Mouse (Mus musculus) liver, embryonic 11.5 days (tissue): ENCODE data around the gene Prkar2b. TPM values are rescaled to one million over a fixed set of nuclear protein-coding genes. Genes with fewer than 3 reads are reported as not detected.

ENCODE experiments used
- ATAC-seq: fragments of 200-750 bp; cut with Nextera tagmentation; replicated peaks from 2 replicates; pipeline ENCODE4 v1.8.0; 2017; ENCODE audit warnings: moderate number of reproducible peaks, mild to moderate bottlenecking, moderate TSS enrichment, moderate library complexity; ENCODE audit not compliant: low FRiP score
- DNase-seq: peaks from one replicate; pipeline ENCODE4 v3.0.0-alpha.2; 2017; ENCODE audit warnings: low spot score
- H3K27ac ChIP-seq: fragments of 300-500 bp; sonication (generic); 2 replicates; pipeline ENCODE4 v1.5.1; 2014; ENCODE audit warnings: mild to moderate bottlenecking, low read depth, low read length, control low read depth
- H3K27me3 ChIP-seq: fragments of 300-500 bp; sonication (generic); replicated peaks from 2 replicates; pipeline ENCODE4 v1.6.1; 2014; ENCODE audit warnings: low read length, mixed read lengths; ENCODE audit not compliant: control insufficient read depth, insufficient read depth
- H3K36me3 ChIP-seq: fragments of 300-500 bp; sonication (generic); 2 replicates; pipeline ENCODE4 v1.6.1; 2014; ENCODE audit warnings: mild to moderate bottlenecking, low read length, moderate library complexity, mixed read lengths; ENCODE audit not compliant: control insufficient read depth, insufficient read depth
- H3K4me1 ChIP-seq: fragments of 300-500 bp; sonication (generic); replicated peaks from 2 replicates; pipeline ENCODE4 v1.6.1; 2014; ENCODE audit warnings: low read length, mixed read lengths; ENCODE audit not compliant: control insufficient read depth, insufficient read depth
- H3K4me2 ChIP-seq: fragments of 300-500 bp; sonication (generic); 2 replicates; pipeline ENCODE4 v1.6.1; 2014; ENCODE audit warnings: mild to moderate bottlenecking, control low read depth, moderate library complexity
- H3K4me3 ChIP-seq: fragments of 300-500 bp; sonication (generic); 2 replicates; pipeline ENCODE4 v1.5.1; 2014; ENCODE audit warnings: low read depth, low read length, control low read depth
- H3K9ac ChIP-seq: fragments of 300-500 bp; sonication (generic); 2 replicates; pipeline ENCODE4 v1.6.1; 2014; ENCODE audit warnings: low read depth, low read length, control low read depth
- H3K9me3 ChIP-seq: fragments of 300-500 bp; sonication (generic); 2 replicates; pipeline ENCODE4 v1.6.1; 2016; ENCODE audit warnings: low read length, inconsistent platforms, mixed read lengths; ENCODE audit not compliant: control insufficient read depth
- WGBS: fragments of 180-500 bp; shearing (Covaris S2); extraction: QIAGEN DNeasy Blood & Tissue Kit; methylation state at CpG from one replicate; pipeline ENCODE4 v1.1.7; 2014; 5-methylcytosine and 5-hydroxymethylcytosine counted together
- polyA plus RNA-seq: library from polyadenylated mRNA; unstranded; fragments of >200 nt; fragmentation: Nextera tagmentation; extraction: Ambion mirVana; gene quantifications from 2 replicates; pipeline ENCODE4 v1.2.1, GENCODE M21; 2014

Prkar2b gene
- polyA plus RNA-seq, 1 experiment from 2014 or later = 103 TPM

GRCm38 (mm10) chr12:32095164-32095563 lies 34.1 kb upstream of the Prkar2b start:
- 0 out of 2 replicates have a peak overlapping the region, but pooled peaks have one; percentile 16 for H3K27ac ChIP-seq
- no peak for ATAC-seq

GRCm38 (mm10) chr12:32092452-32092851 lies 31.4 kb upstream of the Prkar2b start:
- DNase-seq (no peak), ATAC-seq (no peak)
- peaks cover 2% of the 10 kb centered on the region; the same call in 1 of the 2 replicates for H3K9me3 ChIP-seq
- 82% methylated on average over 4 of the region's 4 CpGs for WGBS
- H3K9ac ChIP-seq = no peak overlapping the region
- no peak overlapping the region for H3K27ac ChIP-seq
- H3K4me1 ChIP-seq = peaks cover 2% of the 10 kb centered on the region; the same call in 1 of the 2 replicates
- no peak overlapping the region for H3K4me3 ChIP-seq
- no peak overlapping the region for H3K4me2 ChIP-seq
- H3K36me3 ChIP-seq = no peaks in the 10 kb centered on the region
- no peaks in the 10 kb centered on the region for H3K27me3 ChIP-seq

More at GRCm38 (mm10) chr12:32095164-32095563, 34.1 kb upstream of the Prkar2b start:
- Histone ChIP-seq H3K4me2 (no peak overlapping the region), H3K9ac (no peak overlapping the region), H3K27me3 (no peaks in the 10 kb centered on the region), H3K9me3 (peaks cover 2% of the 10 kb centered on the region; the same call in 1 of the 2 replicates), H3K36me3 (no peaks in the 10 kb centered on the region), H3K4me3 (no peak overlapping the region), H3K4me1 (peaks cover 2% of the 10 kb centered on the region; the same call in 1 of the 2 replicates)
- DNase-seq = no peak
- 32% methylated on average over 1 of the region's 1 CpGs for whole genome bisulfite sequencing

GRCm38 (mm10) chr12:32088566-32088965 lies 27.5 kb upstream of the Prkar2b start:
- Histone ChIP-seq H3K4me1 (peaks cover 19% of the 10 kb centered on the region), H3K9me3 (peaks cover 2% of the 10 kb centered on the region; the same call in 1 of the 2 replicates), H3K4me3 (no peak overlapping the region), H3K4me2 (no peak overlapping the region), H3K36me3 (no peaks in the 10 kb centered on the region), H3K9ac (no peak overlapping the region), H3K27ac (no peak overlapping the region), H3K27me3 (no peaks in the 10 kb centered on the region)
- DNase-seq = no peak
- 61% methylated on average over 3 of the region's 3 CpGs for WGBS
- no peak for ATAC-seq

- Histone ChIP-seq H3K4me3 (no peak overlapping the region), H3K27me3 (no peaks in the 10 kb centered on the region), H3K36me3 (no peaks in the 10 kb centered on the region), H3K27ac (no peak overlapping the region), H3K4me2 (no peak overlapping the region), H3K9me3 (peaks cover 2% of the 10 kb centered on the region; the same call in 1 of the 2 replicates), H3K4me1 (peaks cover 19% of the 10 kb centered on the region), H3K9ac (no peak overlapping the region)
- WGBS = 51% methylated on average over 8 of the region's 8 CpGs
- DNase-seq = no peak
- no peak for ATAC-seq
Observed at GRCm38 (mm10) chr12:32087339-32087738, 26.2 kb upstream of the Prkar2b start.

- DNase-seq (no peak), ATAC-seq (no peak)
- Histone ChIP-seq H3K36me3 (no peaks in the 10 kb centered on the region), H3K9ac (no peak overlapping the region), H3K27me3 (no peaks in the 10 kb centered on the region), H3K9me3 (peaks cover 2% of the 10 kb centered on the region; the same call in 1 of the 2 replicates), H3K4me3 (no peak overlapping the region), H3K4me1 (peaks cover 19% of the 10 kb centered on the region), H3K27ac (no peak overlapping the region), H3K4me2 (no peak overlapping the region)
- WGBS = 75% methylated on average over 3 of the region's 3 CpGs
Observed at GRCm38 (mm10) chr12:32086874-32087273, 25.8 kb upstream of the Prkar2b start.

- Histone ChIP-seq H3K27me3 (no peaks in the 10 kb centered on the region), H3K4me3 (no peak overlapping the region), H3K9me3 (0 out of 2 replicates have a peak, but pooled peaks cover 2% of the 10 kb centered on the region), H3K4me1 (peaks cover 19% of the 10 kb centered on the region), H3K4me2 (no peak overlapping the region), H3K36me3 (no peaks in the 10 kb centered on the region), H3K27ac (no peak overlapping the region), H3K9ac (no peak overlapping the region)
- DNase-seq = no peak
- no peak for ATAC-seq
- 89% methylated on average over 3 of the region's 3 CpGs for WGBS
Observed at GRCm38 (mm10) chr12:32085856-32086255, 24.8 kb upstream of the Prkar2b start.

GRCm38 (mm10) chr12:32085189-32085588 lies 24.1 kb upstream of the Prkar2b start:
- H3K9ac ChIP-seq = no peak overlapping the region
- ATAC-seq = 0 out of 2 replicates have a peak, but pooled peaks have one; percentile 10

GRCm38 (mm10) chr12:32084601-32085000 lies 23.5 kb upstream of the Prkar2b start:
- Histone ChIP-seq H3K9me3 (0 out of 2 replicates have a peak, but pooled peaks cover 2% of the 10 kb centered on the region), H3K27ac (peak overlapping the region; percentile 61), H3K27me3 (no peaks in the 10 kb centered on the region), H3K36me3 (no peaks in the 10 kb centered on the region), H3K4me2 (peak overlapping the region; percentile 21), H3K4me3 (no peak overlapping the region), H3K9ac (no peak overlapping the region), H3K4me1 (peaks cover 19% of the 10 kb centered on the region)
- 45% methylated on average over 5 of the region's 5 CpGs for WGBS
- ATAC-seq = peak; percentile 73
- DNase-seq = no peak

More at GRCm38 (mm10) chr12:32085189-32085588, 24.1 kb upstream of the Prkar2b start:
- Histone ChIP-seq H3K27ac (peak overlapping the region; percentile 61; the same call in 1 of the 2 replicates), H3K4me2 (peak overlapping the region; percentile 21), H3K27me3 (no peaks in the 10 kb centered on the region), H3K4me3 (no peak overlapping the region), H3K9me3 (0 out of 2 replicates have a peak, but pooled peaks cover 2% of the 10 kb centered on the region), H3K4me1 (peaks cover 19% of the 10 kb centered on the region), H3K36me3 (no peaks in the 10 kb centered on the region)
- DNase-seq = no peak

GRCm38 (mm10) chr12:32080692-32081091 lies 19.6 kb upstream of the Prkar2b start:
- Histone ChIP-seq H3K4me2 (no peak overlapping the region), H3K27ac (no peak overlapping the region), H3K36me3 (no peaks in the 10 kb centered on the region), H3K9me3 (0 out of 2 replicates have a peak, but pooled peaks cover 2% of the 10 kb centered on the region), H3K4me1 (peaks cover 14% of the 10 kb centered on the region; the same call in 1 of the 2 replicates), H3K9ac (no peak overlapping the region), H3K27me3 (no peaks in the 10 kb centered on the region), H3K4me3 (no peak overlapping the region)
- ATAC-seq (no peak), DNase-seq (no peak)
- WGBS = 80% methylated on average over 9 of the region's 9 CpGs
